Mouse (Mus musculus) brain, embryonic 14.5 days (tissue): ENCODE measurements around the gene Tmem246.

ENCODE experiments used
- CTCF ChIP-seq: fragments of 200-500 bp; IDR thresholded peaks from 2 replicates; pipeline ENCODE4 v1.5.1; 2012; ENCODE audit warnings: inconsistent platforms, mild to moderate bottlenecking, moderate library complexity, borderline replicate concordance; ENCODE audit not compliant: insufficient read depth, insufficient read length; ENCODE audit errors: extremely low read depth
- POLR2A ChIP-seq: fragments of 200-500 bp; IDR thresholded peaks from 2 replicates; pipeline ENCODE4 v1.6.1; 2012; ENCODE audit warnings: mild to moderate bottlenecking, inconsistent platforms, borderline replicate concordance; ENCODE audit not compliant: poor library complexity, insufficient read depth, insufficient read length, severe bottlenecking; ENCODE audit errors: extremely low read depth

GRCm38 (mm10) chr4:49596846-49597182 lies 862 bp downstream of the Tmem246 start:
- TF ChIP-seq POLR2A (no peak), CTCF (no peak)
